Mouse (Mus musculus) layer of hippocampus, adult 9-11 months (tissue): ENCODE results near the gene Erich3.

Experiments
- DNase-seq: peaks from one replicate; pipeline ENCODE4 v3.0.0; 2022

Gene Erich3

DNA sequence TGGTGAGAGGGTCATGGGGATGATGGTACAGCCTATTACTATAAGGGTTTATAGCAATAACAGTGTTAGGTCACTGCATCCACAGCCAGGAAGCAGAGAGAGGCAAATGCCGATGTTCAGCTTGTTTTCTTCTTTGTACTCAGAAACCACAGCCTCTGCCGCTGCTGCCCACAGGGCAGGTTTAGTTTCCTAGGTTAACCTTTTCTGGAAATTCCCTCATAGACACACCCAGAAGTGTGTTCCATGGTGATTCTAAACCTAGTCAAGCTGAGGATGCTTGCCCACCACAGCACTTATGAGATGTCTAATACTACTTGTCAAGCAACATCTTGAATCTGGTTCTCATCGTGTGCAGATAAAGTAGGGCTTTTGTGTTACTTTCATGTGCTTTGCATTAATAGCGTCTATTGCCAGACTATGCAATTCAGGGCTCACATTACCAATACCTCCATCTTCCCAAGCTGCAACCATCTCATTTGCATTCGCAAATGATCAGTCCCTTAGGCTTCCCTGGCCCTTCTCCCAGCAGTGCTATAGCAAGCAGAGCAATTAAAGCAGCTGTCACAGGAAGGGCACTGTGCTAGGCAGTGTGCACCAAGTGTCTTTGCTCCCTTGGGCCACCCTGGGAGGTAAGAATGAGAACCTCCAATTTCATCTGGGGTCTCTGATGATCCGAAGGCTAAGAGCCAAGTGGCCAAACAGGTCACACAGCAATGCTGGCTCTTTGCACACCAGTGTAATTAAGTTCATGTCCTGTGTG is 115.4 kb downstream of the Erich3 start:
- DNase-seq: no peak

DNA sequence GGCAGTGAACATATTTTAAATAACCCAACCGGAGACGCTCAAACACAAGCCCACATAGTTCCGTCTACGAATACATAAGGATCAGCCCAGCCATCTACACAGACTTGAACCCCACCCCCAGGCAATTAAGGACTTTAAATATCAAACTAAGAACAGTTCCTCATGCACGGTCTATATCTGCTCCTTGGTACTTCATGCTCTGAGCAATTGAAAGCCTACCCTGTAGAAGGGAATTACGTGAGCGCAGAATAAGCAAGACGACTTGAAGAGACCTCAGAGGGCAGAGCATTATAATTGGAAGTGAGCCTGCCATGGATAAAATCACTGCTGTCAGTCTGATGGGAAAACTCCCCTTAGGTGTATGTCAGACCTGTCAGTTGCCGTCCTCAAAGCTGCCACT is 122.7 kb downstream of the Erich3 start:
- no peak for DNase-seq

DNA sequence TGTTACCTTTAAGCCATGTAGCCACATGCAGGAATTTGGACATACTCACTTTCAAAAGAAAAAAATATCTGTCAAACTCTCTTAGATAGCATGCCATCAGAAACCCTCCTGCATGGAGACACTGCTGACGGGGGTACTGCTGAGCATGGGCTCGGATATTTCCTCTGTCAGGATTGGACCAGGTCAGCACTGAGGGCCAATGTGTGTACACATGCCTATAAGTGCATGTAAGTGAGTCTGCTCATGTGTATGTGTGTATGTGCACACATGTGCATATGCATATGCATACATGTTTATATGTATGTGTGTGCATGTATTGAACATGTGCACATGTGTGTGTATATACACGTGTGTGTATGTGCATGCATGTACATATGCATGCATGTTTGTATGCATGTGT is 124.0 kb downstream of the Erich3 start:
- DNase-seq: no peak

DNA sequence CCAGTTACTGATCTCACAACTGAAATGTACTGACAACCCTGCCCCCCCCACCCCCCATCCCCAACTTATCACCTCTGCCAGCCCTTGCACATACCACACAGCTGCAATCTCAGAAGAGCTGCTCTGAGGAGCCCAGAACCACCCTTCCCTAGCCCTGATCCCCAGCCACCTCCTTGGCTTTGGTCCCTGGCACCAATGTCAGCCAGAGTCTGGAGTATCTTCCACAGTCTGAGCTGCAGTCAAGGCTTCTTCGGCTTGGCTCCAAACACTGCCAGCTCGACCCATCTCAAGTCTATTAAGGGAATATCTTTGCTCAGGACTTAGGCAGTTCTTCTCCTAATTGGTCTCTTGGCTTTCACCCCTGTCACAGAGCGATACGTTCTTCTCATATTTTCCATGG is 129.9 kb downstream of the Erich3 start:
- DNase-seq: no peak

- DNase-seq: no peak
These were observed 135.1 kb downstream of the Erich3 start for GRCm38 (mm10) chr3:154798806-154799205.

DNA sequence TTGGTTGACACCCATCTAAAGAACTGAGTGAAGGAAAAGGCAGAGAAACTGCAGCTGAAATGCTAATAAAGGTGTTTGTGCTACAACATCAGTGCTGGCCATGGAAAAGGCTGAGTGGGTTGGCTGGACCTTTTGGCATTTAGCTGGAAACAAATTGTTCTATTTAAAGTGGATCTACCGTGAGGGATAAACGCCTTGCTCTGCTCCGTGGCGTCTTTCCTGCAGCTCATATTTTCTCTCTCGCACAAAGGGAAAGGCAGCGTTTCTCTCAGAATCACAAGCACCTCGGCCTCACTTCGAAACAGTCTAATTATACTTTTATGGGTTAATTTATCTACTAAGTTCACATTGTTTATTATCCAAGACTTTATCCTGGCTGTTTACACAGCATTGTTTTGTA is 136.8 kb downstream of the Erich3 start:
- no peak for DNase-seq

- DNase-seq: no peak
These were observed 137.3 kb downstream of the Erich3 start for GRCm38 (mm10) chr3:154800888-154801429.

- DNase-seq: peak; percentile 86
These were observed 143.0 kb downstream of the Erich3 start for GRCm38 (mm10) chr3:154806626-154807025.

- DNase-seq: no peak
These were observed 146.7 kb downstream of the Erich3 start for GRCm38 (mm10) chr3:154810273-154810870.

GRCm38 (mm10) chr3:154811281-154811680 is 147.6 kb downstream of the Erich3 start:
- no peak for DNase-seq

- peak; percentile 45 for DNase-seq
These were observed 148.2 kb downstream of the Erich3 start for GRCm38 (mm10) chr3:154811833-154812232.

DNA sequence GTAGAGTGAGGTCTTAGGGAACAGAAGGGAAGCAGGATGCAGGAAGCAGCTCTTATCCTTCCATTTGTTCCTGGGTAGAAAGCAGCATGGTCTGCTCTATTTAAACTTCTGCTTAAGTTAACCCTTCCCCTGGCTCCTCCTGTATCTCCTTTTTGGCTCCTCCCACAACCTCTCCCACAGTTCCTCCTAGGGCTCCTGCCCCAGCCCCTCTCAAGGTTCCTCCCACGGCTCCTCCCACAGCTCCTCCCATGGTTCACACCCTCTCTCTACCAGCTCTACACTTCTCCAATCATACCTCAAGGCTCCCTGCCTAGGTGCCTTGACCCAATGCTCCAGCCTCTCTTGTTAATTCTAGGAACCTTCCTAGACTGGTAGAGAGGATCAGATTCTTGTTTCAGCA is 149.2 kb downstream of the Erich3 start:
- DNase-seq: no peak

DNA sequence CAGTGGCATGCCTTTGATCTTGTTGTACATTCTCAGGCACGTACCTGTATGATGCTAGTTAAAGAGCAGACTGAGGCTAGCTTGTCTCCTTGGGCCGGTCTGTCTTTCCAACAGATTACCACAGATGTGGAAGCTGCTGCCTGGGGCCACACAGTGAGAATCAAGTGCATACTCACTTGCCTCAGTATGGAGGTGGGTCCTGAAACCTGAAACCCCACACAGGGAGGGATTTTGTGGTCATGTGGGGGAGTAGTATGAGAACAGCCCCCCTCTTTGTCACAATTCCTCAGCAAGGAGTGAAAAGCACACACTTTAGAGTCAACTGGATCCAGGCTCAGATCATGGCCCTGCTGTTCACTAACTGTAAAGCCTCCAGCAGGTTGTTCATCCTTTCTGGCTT is 151.9 kb downstream of the Erich3 start:
- no peak for DNase-seq

- no peak for DNase-seq
These were observed 152.6 kb downstream of the Erich3 start for GRCm38 (mm10) chr3:154816231-154816630.

DNA sequence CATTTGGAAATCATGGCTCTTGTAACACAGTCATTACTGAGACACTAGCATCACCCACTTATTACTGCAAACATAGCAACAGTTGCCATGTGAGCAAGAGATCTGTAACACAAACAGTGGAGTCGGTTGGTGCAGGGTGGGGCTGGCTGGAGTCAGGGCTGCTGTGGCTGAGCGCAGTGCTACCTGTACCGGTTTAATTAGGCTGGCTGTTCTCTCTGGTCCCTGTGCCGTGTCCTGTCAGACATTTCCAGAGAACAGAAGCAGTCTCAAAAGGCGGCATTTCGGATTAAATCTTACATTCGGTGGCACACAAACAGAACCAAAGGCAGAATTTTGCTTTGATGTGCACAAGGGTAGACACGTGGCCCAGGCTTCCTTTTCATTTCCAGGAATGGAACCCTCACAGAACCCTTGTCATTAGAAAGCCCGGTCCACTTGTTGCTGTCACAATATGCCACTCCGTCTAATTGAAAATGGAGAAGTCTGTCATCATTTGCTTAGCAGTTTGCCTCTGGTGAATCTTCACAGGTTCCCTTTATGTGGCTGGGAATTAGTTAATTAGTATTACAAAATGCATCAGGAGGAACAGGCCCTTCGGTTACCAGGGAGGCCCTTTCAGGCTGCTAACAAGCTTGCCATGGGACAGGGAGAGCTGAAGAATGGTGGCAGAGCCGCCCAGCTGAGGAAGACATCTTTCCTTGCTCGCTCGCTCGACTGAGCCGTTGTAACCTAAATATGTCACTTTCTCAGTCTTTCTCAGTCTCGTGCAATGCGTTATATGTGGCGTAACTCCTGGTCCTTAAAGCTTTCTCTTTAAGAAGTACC is 153.4 kb downstream of the Erich3 start:
- peak; percentile 78 for DNase-seq
